Mouse (Mus musculus): ENCODE measurements around the gene Olfr982. TPM values are rescaled to one million over a fixed set of nuclear protein-coding genes. Genes with fewer than 3 reads are reported as not detected.

The Olfr982 gene
- total RNA-seq (2021) = not detected
- long read RNA-seq, experiment 1 = 0 reads
- long read RNA-seq, experiment 2 = 0 reads

- no peak for DNase-seq
These were observed at the start of gene Olfr982 for GRCm38 (mm10) chr9:40073529-40073928. Gene Olfr982 (plus strand): TSS chr9:40073829.

- no peak for DNase-seq
These were observed 23.5 kb upstream of the Olfr982 start for GRCm38 (mm10) chr9:40050138-40050537.

- DNase-seq = no peak
These were observed 19.9 kb downstream of the Olfr982 start, which contains the start of gene Olfr983 for GRCm38 (mm10) chr9:40093495-40093894. Gene Olfr983 (minus strand): TSS chr9:40093595.

GRCm38 (mm10) chr9:40094769-40095168 lies 21.1 kb downstream of the Olfr982 start:
- DNase-seq = peak in 1 of 2 experiments; percentile 2

GRCm38 (mm10) chr9:40114106-40114505 lies 40.5 kb downstream of the Olfr982 start, which contains the start of gene Olfr984:
Gene Olfr984 (minus strand): TSS chr9:40114206.
- no peak for DNase-seq

- DNase-seq = peak; percentile 50 to 68
These were observed 43.1 kb downstream of the Olfr982 start for GRCm38 (mm10) chr9:40116645-40117286.

GRCm38 (mm10) chr9:40117287-40117659 lies 43.6 kb downstream of the Olfr982 start:
- DNase-seq = no peak

Other genes starting within 250 kb of the Olfr982 start
- gene Olfr971, start 237.0 kb upstream of the Olfr982 start, total RNA-seq (2021) = not detected
- not detected for gene Olfr972, start 207.4 kb upstream of the Olfr982 start, total RNA-seq (2021)
- not detected for gene Olfr229, start 166.5 kb upstream of the Olfr982 start, total RNA-seq (2021)
- not detected for gene Olfr974, start 136.3 kb upstream of the Olfr982 start, total RNA-seq (2021)
- not detected for gene Olfr975, start 121.8 kb upstream of the Olfr982 start, total RNA-seq (2021)
- gene Olfr976, start 112.7 kb upstream of the Olfr982 start, total RNA-seq (2021) = not detected
- not detected for gene Olfr978, start 81.7 kb upstream of the Olfr982 start, total RNA-seq (2021)
- gene Olfr979, start 70.4 kb upstream of the Olfr982 start, total RNA-seq (2021) = not detected
- not detected for gene Olfr980, start 64.2 kb upstream of the Olfr982 start, total RNA-seq (2021)
- gene Olfr981, start 52.4 kb upstream of the Olfr982 start, total RNA-seq (2021) = not detected
- not detected for gene Olfr983, start 19.8 kb downstream of the Olfr982 start, total RNA-seq (2021)
- not detected for gene Olfr984, start 40.4 kb downstream of the Olfr982 start, total RNA-seq (2021)
- not detected for gene Olfr985, start 56.4 kb downstream of the Olfr982 start, total RNA-seq (2021)
- gene Tmem225, start 74.3 kb downstream of the Olfr982 start, total RNA-seq (2021) = not detected
- gene Olfr986, start 107.1 kb downstream of the Olfr982 start, total RNA-seq (2021) = not detected
- 1 to 10 TPM; 5.6 to 6.2 TPM for gene Zfp202, start 118.5 kb downstream of the Olfr982 start, total RNA-seq (2021)
- 1 to 10 TPM; 6.2 to 7.5 TPM for gene Scn3b, start 195.4 kb downstream of the Olfr982 start, total RNA-seq (2021)

All from adrenal gland, postnatal 36 days (tissue).